Mouse (Mus musculus) hindbrain, embryonic 12.5 days (tissue): ENCODE data around the gene Hcn1. TPM values are rescaled to one million over a fixed set of nuclear protein-coding genes. Genes with fewer than 3 reads are reported as not detected.

Source experiments
- ATAC-seq: fragments of 200-750 bp; cut with Nextera tagmentation; 2 replicates; pipeline ENCODE4 v1.8.0; 2017; ENCODE audit warnings: moderate TSS enrichment; ENCODE audit not compliant: low FRiP score
- H3K27ac ChIP-seq: fragments of 300-500 bp; sonication (generic); 2 replicates; pipeline ENCODE4 v1.5.1; 2016; ENCODE audit warnings: mild to moderate bottlenecking
- H3K27me3 ChIP-seq: fragments of 300-500 bp; sonication (generic); 2 replicates; pipeline ENCODE4 v1.6.1; 2016; ENCODE audit warnings: mild to moderate bottlenecking
- H3K36me3 ChIP-seq: fragments of 300-500 bp; sonication (generic); 2 replicates; pipeline ENCODE4 v1.6.1; 2016; ENCODE audit warnings: mild to moderate bottlenecking
- H3K4me1 ChIP-seq: fragments of 300-500 bp; sonication (generic); 2 replicates; pipeline ENCODE4 v1.6.1; 2016
- H3K4me2 ChIP-seq: fragments of 300-500 bp; sonication (generic); replicated peaks from 2 replicates; pipeline ENCODE4 v1.6.1; 2016; ENCODE audit warnings: mild to moderate bottlenecking
- H3K4me3 ChIP-seq: fragments of 300-500 bp; sonication (generic); 2 replicates; pipeline ENCODE4 v1.5.1; 2016; ENCODE audit warnings: mild to moderate bottlenecking
- H3K9ac ChIP-seq: fragments of 300-500 bp; sonication (generic); 2 replicates; pipeline ENCODE4 v1.6.1; 2016; ENCODE audit warnings: mild to moderate bottlenecking, moderate library complexity
- H3K9me3 ChIP-seq: fragments of 300-500 bp; sonication (generic); replicated peaks from 2 replicates; pipeline ENCODE4 v1.6.1; 2016; ENCODE audit warnings: mild to moderate bottlenecking
- WGBS: fragments of 180-500 bp; shearing (Covaris S2); methylation state at CpG from one replicate; pipeline ENCODE4 v1.1.7; 2016; 5-methylcytosine and 5-hydroxymethylcytosine counted together
- polyA plus RNA-seq: library from polyadenylated mRNA; unstranded; fragments of >200 nt; fragmentation: Nextera tagmentation; extraction: Ambion mirVana; gene quantifications from 2 replicates; pipeline ENCODE4 v1.2.1, GENCODE M21; 2016

Hcn1 gene
- polyA plus RNA-seq, result 0.21 and 0.25 TPM in 2 replicates

- H3K9ac ChIP-seq, result peak within 1 kb of the TSS; percentile 63
- H3K4me3 ChIP-seq, result peak within 1 kb of the TSS; percentile 51
- H3K36me3 ChIP-seq, result no peaks in the 10 kb centered on the region
- peaks cover 17% of the 10 kb centered on the region for H3K27me3 ChIP-seq
- H3K4me2 ChIP-seq, result peak within 1 kb of the TSS; percentile 93
- no peak within 1 kb of the TSS for H3K27ac ChIP-seq
- ATAC-seq, result peak; percentile 97
- H3K9me3 ChIP-seq, result no peaks in the 10 kb centered on the region
- peaks cover 9% of the 10 kb centered on the region for H3K4me1 ChIP-seq
- under 1% methylated on average over 44 of the region's 45 CpGs for WGBS
These were observed at the start of gene Hcn1 for GRCm38 (mm10) chr13:117602181-117602580. TSS of gene Hcn1 (plus strand) at chr13:117602320.

- H3K4me1 ChIP-seq, result no peaks in the 10 kb centered on the region
- no peak overlapping the region for H3K4me2 ChIP-seq
- H3K9me3 ChIP-seq, result no peaks in the 10 kb centered on the region
- no peaks in the 10 kb centered on the region for H3K27me3 ChIP-seq
- H3K9ac ChIP-seq, result no peak overlapping the region
- no peaks in the 10 kb centered on the region for H3K36me3 ChIP-seq
- H3K27ac ChIP-seq, result no peak overlapping the region
- ATAC-seq, result no peak
- no peak overlapping the region for H3K4me3 ChIP-seq
- WGBS, result 80% methylated on average over 8 of the region's 8 CpGs
These were observed 34.9 kb upstream of the Hcn1 start for GRCm38 (mm10) chr13:117567251-117567650.

- Histone ChIP-seq H3K36me3 (no peaks in the 10 kb centered on the region), H3K4me2 (no peak overlapping the region), H3K9ac (no peak overlapping the region), H3K27me3 (no peaks in the 10 kb centered on the region), H3K4me1 (no peaks in the 10 kb centered on the region), H3K9me3 (no peaks in the 10 kb centered on the region), H3K27ac (no peak overlapping the region), H3K4me3 (no peak overlapping the region)
- 45% methylated on average over 3 of the region's 3 CpGs for WGBS
- ATAC-seq, result no peak
These were observed 30.4 kb upstream of the Hcn1 start for GRCm38 (mm10) chr13:117571747-117572146.

GRCm38 (mm10) chr13:117594494-117595182 lies 7.5 kb upstream of the Hcn1 start:
- no peak for ATAC-seq
- H3K4me3 ChIP-seq, result no peak overlapping the region
- 48% methylated on average over 10 of the region's 10 CpGs for WGBS
- H3K27me3 ChIP-seq, result no peaks in the 10 kb centered on the region
- no peaks in the 10 kb centered on the region for H3K9me3 ChIP-seq
- H3K4me2 ChIP-seq, result no peak overlapping the region
- no peak overlapping the region for H3K9ac ChIP-seq
- no peaks in the 10 kb centered on the region for H3K4me1 ChIP-seq
- no peaks in the 10 kb centered on the region for H3K36me3 ChIP-seq
- H3K27ac ChIP-seq, result no peak overlapping the region

- Histone ChIP-seq H3K27ac (no peak overlapping the region), H3K9me3 (no peaks in the 10 kb centered on the region), H3K9ac (no peak overlapping the region), H3K4me3 (no peak overlapping the region), H3K4me1 (no peaks in the 10 kb centered on the region), H3K36me3 (no peaks in the 10 kb centered on the region), H3K4me2 (no peak overlapping the region), H3K27me3 (no peaks in the 10 kb centered on the region)
- ATAC-seq, result no peak
- WGBS, result 15% methylated on average over 3 of the region's 3 CpGs
These were observed 7.0 kb upstream of the Hcn1 start for GRCm38 (mm10) chr13:117595183-117595532.

- Histone ChIP-seq H3K9ac (no peak overlapping the region), H3K27me3 (peaks cover 17% of the 10 kb centered on the region), H3K4me2 (no peak overlapping the region; the same call in 1 of the 2 replicates), H3K4me1 (peaks cover 9% of the 10 kb centered on the region), H3K36me3 (no peaks in the 10 kb centered on the region), H3K4me3 (no peak overlapping the region), H3K9me3 (no peaks in the 10 kb centered on the region), H3K27ac (no peak overlapping the region)
- WGBS, result 52% methylated on average over 9 of the region's 9 CpGs
- ATAC-seq, result no peak
These were observed 672 bp upstream of the Hcn1 start for GRCm38 (mm10) chr13:117601331-117601965.

GRCm38 (mm10) chr13:117602617-117603358 lies 668 bp downstream of the Hcn1 start:
- peak; percentile 85 for ATAC-seq
- Histone ChIP-seq H3K9me3 (no peaks in the 10 kb centered on the region), H3K4me2 (peak overlapping the region; percentile 93), H3K27ac (no peak overlapping the region), H3K4me1 (peaks cover 9% of the 10 kb centered on the region), H3K27me3 (peaks cover 17% of the 10 kb centered on the region), H3K36me3 (no peaks in the 10 kb centered on the region), H3K4me3 (peak overlapping the region; percentile 51), H3K9ac (peak overlapping the region; percentile 63)
- under 1% methylated on average over 55 of the region's 62 CpGs for WGBS

GRCm38 (mm10) chr13:117603421-117603820 lies 1.3 kb downstream of the Hcn1 start:
- Histone ChIP-seq H3K27me3 (peaks cover 17% of the 10 kb centered on the region), H3K4me1 (peaks cover 9% of the 10 kb centered on the region), H3K9ac (no peak overlapping the region), H3K4me3 (peak overlapping the region; percentile 51), H3K36me3 (no peaks in the 10 kb centered on the region), H3K9me3 (no peaks in the 10 kb centered on the region), H3K4me2 (peak overlapping the region; percentile 93), H3K27ac (no peak overlapping the region)
- ATAC-seq, result no peak
- 9% methylated on average over 11 of the region's 11 CpGs for WGBS

- ATAC-seq, result no peak
- peak overlapping the region; percentile 93; the same call in 1 of the 2 replicates for H3K4me2 ChIP-seq
These were observed 2.0 kb downstream of the Hcn1 start for GRCm38 (mm10) chr13:117604073-117604472.

GRCm38 (mm10) chr13:117604971-117605750 lies 3.0 kb downstream of the Hcn1 start:
- Histone ChIP-seq H3K4me3 (no peak overlapping the region), H3K27me3 (peaks cover 17% of the 10 kb centered on the region), H3K27ac (no peak overlapping the region), H3K9ac (no peak overlapping the region), H3K9me3 (no peaks in the 10 kb centered on the region), H3K36me3 (no peaks in the 10 kb centered on the region), H3K4me1 (peaks cover 9% of the 10 kb centered on the region), H3K4me2 (no peak overlapping the region)
- WGBS, result 87% methylated on average over 5 of the region's 5 CpGs
- ATAC-seq, result no peak

More at GRCm38 (mm10) chr13:117604073-117604472, 2.0 kb downstream of the Hcn1 start:
- H3K36me3 ChIP-seq, result no peaks in the 10 kb centered on the region
- no peak overlapping the region for H3K9ac ChIP-seq
- peaks cover 9% of the 10 kb centered on the region for H3K4me1 ChIP-seq
- WGBS, result 38% methylated on average over 7 of the region's 7 CpGs
- H3K4me3 ChIP-seq, result no peak overlapping the region
- H3K9me3 ChIP-seq, result no peaks in the 10 kb centered on the region
- H3K27me3 ChIP-seq, result peaks cover 17% of the 10 kb centered on the region
- H3K27ac ChIP-seq, result no peak overlapping the region

GRCm38 (mm10) chr13:117611881-117612280 lies 9.8 kb downstream of the Hcn1 start:
- H3K27me3 ChIP-seq, result no peaks in the 10 kb centered on the region
- no peaks in the 10 kb centered on the region for H3K9me3 ChIP-seq
- 89% methylated on average over 2 of the region's 2 CpGs for WGBS
- no peak overlapping the region for H3K27ac ChIP-seq
- no peak overlapping the region for H3K9ac ChIP-seq
- H3K4me3 ChIP-seq, result no peak overlapping the region
- no peaks in the 10 kb centered on the region for H3K4me1 ChIP-seq
- no peak overlapping the region for H3K4me2 ChIP-seq
- no peak for ATAC-seq
- no peaks in the 10 kb centered on the region for H3K36me3 ChIP-seq

GRCm38 (mm10) chr13:117619544-117619943 lies 17.4 kb downstream of the Hcn1 start:
- no peak for ATAC-seq
- WGBS, result 86% methylated on average over 7 of the region's 7 CpGs
- Histone ChIP-seq H3K4me1 (no peaks in the 10 kb centered on the region), H3K27ac (no peak overlapping the region), H3K27me3 (no peaks in the 10 kb centered on the region), H3K9me3 (no peaks in the 10 kb centered on the region), H3K4me2 (no peak overlapping the region), H3K36me3 (no peaks in the 10 kb centered on the region), H3K9ac (no peak overlapping the region), H3K4me3 (no peak overlapping the region)
